ENCODE assay signal across 14 mouse cellular contexts in the genomic region with DNA sequence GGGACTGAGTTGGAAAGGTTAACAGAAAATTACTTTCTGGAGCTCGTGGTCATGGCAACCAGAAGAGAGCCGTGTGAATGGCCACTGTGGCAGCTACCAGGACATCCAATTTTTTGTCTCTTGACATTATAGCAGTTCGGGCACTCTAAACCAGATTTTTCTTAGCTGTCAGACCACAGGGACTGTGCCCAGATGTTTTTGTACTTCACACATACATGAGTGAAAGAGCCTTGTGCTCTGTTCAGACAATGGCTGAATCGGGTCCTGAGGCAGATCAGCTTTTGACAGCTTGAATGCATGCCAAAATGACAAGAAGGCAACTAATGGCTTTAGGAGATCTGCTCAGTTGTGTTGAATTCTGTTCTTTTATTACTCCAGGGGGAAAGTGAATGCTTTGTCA.
A peak's percentile ranks its signal among the peaks of the same experiment; 100 is the strongest.
DNase-seq lines count a peak whose midpoint lies in the region; ATAC-seq lines count a peak whose summit lies in the region.
"Had no signal": no experiment of that assay in that cellular context is flagged by ENCODE, and none has a peak within 500 bp of the region (broad histone marks: within the 10 kb centered on the region; RNA-seq: fewer than 3 reads in every experiment).

No protein-coding gene starts in this region.

- 31% methylated on average over 4 of the region's 4 CpGs for WGBS in lung, embryonic 15.5 days
- 21% methylated on average over 4 of the region's 4 CpGs for WGBS in hindbrain, embryonic 12.5 days

- no peak for DNase-seq in lung, postnatal 25 days (ENCODE audit: low spot score)
- DNase-seq in embryo, embryonic 9.5 days (ENCODE audit: extremely low spot score), result peak; percentile 27
- DNase-seq in neural tube, embryonic 10.5 days (ENCODE audit: extremely low spot score, low spot score), result peak; percentile 34
- DNase-seq in kidney, adult 8-10 months, result no peak
- DNase-seq in kidney, adult 9 months, result no peak
- DNase-seq: adrenal gland, postnatal 36 days; cerebellum, adult 11-12 months; gastrocnemius, postnatal 10 days; kidney, adult 11 months; layer of hippocampus, adult 9-11 months; liver, embryonic 13.5 days; thymus, postnatal 4 days had no signal

- peak overlapping the region; percentile 35; the same call in 1 of the 2 replicates for H3K27ac ChIP-seq in lung, embryonic 15.5 days
- 0 out of 2 replicates have a peak overlapping the region, but pooled peaks have one; percentile 24 for H3K27ac ChIP-seq in hindbrain, embryonic 12.5 days
- H3K27ac ChIP-seq: liver, embryonic 13.5 days had no signal

- H3K4me1 ChIP-seq in lung, embryonic 15.5 days, result peaks cover 12% of the 10 kb centered on the region
- H3K4me1 ChIP-seq in hindbrain, embryonic 12.5 days, result peaks cover 7% of the 10 kb centered on the region; the same call in 1 of the 2 replicates
- H3K4me1 ChIP-seq: liver, embryonic 13.5 days had no signal

- peak; percentile 69; the same call in 1 of the 2 replicates for ATAC-seq in lung, embryonic 15.5 days (ENCODE audit: borderline replicate concordance, extremely low read depth, low FRiP score, low TSS enrichment)
- ATAC-seq in hindbrain, embryonic 12.5 days (ENCODE audit: low FRiP score), result peak; percentile 78

- H3K9me3 ChIP-seq in lung, embryonic 15.5 days, result no peaks in the 10 kb centered on the region
- no peaks in the 10 kb centered on the region for H3K9me3 ChIP-seq in hindbrain, embryonic 12.5 days (replicated peaks)
- H3K9me3 ChIP-seq: liver, embryonic 13.5 days had no signal

- H3K9ac ChIP-seq in lung, embryonic 15.5 days, result no peak overlapping the region
- no peak overlapping the region for H3K9ac ChIP-seq in hindbrain, embryonic 12.5 days
- H3K9ac ChIP-seq: liver, embryonic 13.5 days had no signal

- H3K36me3 ChIP-seq in lung, embryonic 15.5 days, result no peaks in the 10 kb centered on the region
- no peaks in the 10 kb centered on the region for H3K36me3 ChIP-seq in hindbrain, embryonic 12.5 days
- H3K36me3 ChIP-seq: liver, embryonic 13.5 days had no signal

- no peak overlapping the region for H3K4me3 ChIP-seq in lung, embryonic 15.5 days
- H3K4me3 ChIP-seq in hindbrain, embryonic 12.5 days, result no peak overlapping the region
- H3K4me3 ChIP-seq: liver, embryonic 13.5 days had no signal

- no peak overlapping the region for H3K4me2 ChIP-seq in lung, embryonic 15.5 days
- no peak overlapping the region for H3K4me2 ChIP-seq in hindbrain, embryonic 12.5 days (replicated peaks)
- H3K4me2 ChIP-seq: liver, embryonic 13.5 days had no signal

- no peaks in the 10 kb centered on the region for H3K27me3 ChIP-seq in lung, embryonic 15.5 days
- no peaks in the 10 kb centered on the region for H3K27me3 ChIP-seq in hindbrain, embryonic 12.5 days
- H3K27me3 ChIP-seq: liver, embryonic 13.5 days had no signal

Comparison
In these comparisons a context has a peak if more than half of its experiments do, and no peak if none do; other contexts are left out.
1. DNase-seq: peak in embryo, embryonic 9.5 days (single experiment) and neural tube, embryonic 10.5 days (single experiment); none in lung, postnatal 25 days (single experiment), kidney, adult 8-10 months (0 of 2) and kidney, adult 9 months (single experiment).